Mouse (Mus musculus): Measurements from ENCODE around the gene Slc8a1.

GRCm38 (mm10) chr17:81589791-81590190, 148.4 kb downstream of the Slc8a1 start:
- no peak for TF ChIP-seq NRF1 (IDR thresholded peaks at IDR 0.05; ENCODE audit: low read depth, low read length)
- TF ChIP-seq SMC3 (IDR thresholded peaks at IDR 0.05; ENCODE audit: low read depth, low read length): no peak
- no peak for TF ChIP-seq EP300 (IDR thresholded peaks at IDR 0.05; ENCODE audit: low read length)
- TF ChIP-seq ETS1 (conservative IDR thresholded peaks at IDR 0.05; ENCODE audit: low read depth, low read length): no peak
- TF ChIP-seq BHLHE40 (IDR thresholded peaks at IDR 0.05; ENCODE audit: low read depth, low read length): no peak
- TF ChIP-seq CHD1 (IDR thresholded peaks at IDR 0.05; ENCODE audit: low read depth, low read length): no peak
- no peak for TF ChIP-seq MXI1 (IDR thresholded peaks at IDR 0.05; ENCODE audit: low read depth, low read length)
- TF ChIP-seq CTCF (conservative IDR thresholded peaks at IDR 0.05 in 1 of 2, IDR thresholded peaks at IDR 0.05 in 1 of 2; ENCODE audit: low read depth in 2 of 2, low read length in 2 of 2): no peak
- no peak for TF ChIP-seq POLR2AphosphoS2 (IDR thresholded peaks at IDR 0.05; ENCODE audit: low read depth, low read length)
- TF ChIP-seq MEF2A (IDR thresholded peaks at IDR 0.05; ENCODE audit: borderline replicate concordance, low read depth, low read length): no peak
- TF ChIP-seq ZKSCAN1 (IDR thresholded peaks at IDR 0.05; ENCODE audit: borderline replicate concordance, low read depth, low read length): no peak
- no peak for TF ChIP-seq E2F4 (IDR thresholded peaks at IDR 0.05; ENCODE audit: insufficient replicate concordance, low read depth, low read length)
- no peak for TF ChIP-seq MAFK (IDR thresholded peaks at IDR 0.05; ENCODE audit: insufficient replicate concordance, low read length)
